Mouse (Mus musculus): Measurements from ENCODE around the gene Pgd. TPM values are rescaled to one million over a fixed set of nuclear protein-coding genes. Genes with fewer than 3 reads are reported as not detected.
A peak's percentile ranks its signal among the peaks of the same experiment; 100 is the strongest.
"Not testable (repeated sequence)": the region's sequence is repeated elsewhere in the genome, so short reads cannot be mapped to it uniquely, and the experiment has no call there.

Pgd gene
- polyA plus RNA-seq, 1 experiment from 2014 or later, result 100 TPM

DNA sequence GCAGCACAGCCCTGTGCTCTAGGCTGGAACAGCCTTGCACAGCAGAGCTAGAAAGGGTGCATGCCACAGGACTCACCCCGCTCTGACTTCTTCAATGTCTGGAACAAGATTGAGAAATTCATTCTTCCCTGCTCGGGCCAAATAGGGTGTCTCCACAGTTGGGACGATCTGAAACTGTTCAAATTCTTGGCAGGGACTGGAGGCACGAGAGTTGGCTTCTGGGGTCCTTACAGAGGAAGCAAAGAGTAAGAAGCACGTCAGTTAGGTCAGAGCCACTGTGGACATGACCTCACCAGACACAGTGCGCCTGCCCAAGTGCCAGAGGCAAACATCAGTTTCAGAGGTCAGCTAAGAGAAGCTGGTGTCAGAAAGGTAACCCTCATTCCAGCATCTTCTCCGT lies 15.6 kb upstream of the Pgd start:
- H3K9me3 ChIP-seq, result no peaks in the 10 kb centered on the region
- H3K36me3 ChIP-seq, result peaks cover 73% of the 10 kb centered on the region
- H3K4me1 ChIP-seq, result peaks cover 14% of the 10 kb centered on the region; the same call in 1 of the 2 replicates

GRCm38 (mm10) chr4:149179573-149179972 lies 13.0 kb upstream of the Pgd start:
- no peak overlapping the region for H3K4me3 ChIP-seq
- WGBS, result 40% methylated on average over 4 of the region's 4 CpGs
- no peaks in the 10 kb centered on the region for H3K9me3 ChIP-seq
- no peak for ATAC-seq (ENCODE audit: insufficient number of reproducible peaks, insufficient read depth, low FRiP score, low TSS enrichment, low read depth)
- H3K9ac ChIP-seq, result no peak overlapping the region
- H3K27ac ChIP-seq, result no peak overlapping the region
- H3K36me3 ChIP-seq, result peaks cover 51% of the 10 kb centered on the region
- H3K4me2 ChIP-seq, result no peak overlapping the region
- no peaks in the 10 kb centered on the region for H3K27me3 ChIP-seq
- H3K4me1 ChIP-seq, result peaks cover 14% of the 10 kb centered on the region; the same call in 1 of the 2 replicates

More for the DNA sequence above, 15.6 kb upstream of the Pgd start:
- H3K4me3 ChIP-seq, result no peak overlapping the region
- no peaks in the 10 kb centered on the region for H3K27me3 ChIP-seq
- H3K27ac ChIP-seq, result no peak overlapping the region
- ATAC-seq (ENCODE audit: insufficient number of reproducible peaks, insufficient read depth, low FRiP score, low TSS enrichment, low read depth), result no peak
- H3K4me2 ChIP-seq, result no peak overlapping the region
- H3K9ac ChIP-seq, result no peak overlapping the region
- WGBS, result 81% methylated on average over 7 of the region's 7 CpGs

DNA sequence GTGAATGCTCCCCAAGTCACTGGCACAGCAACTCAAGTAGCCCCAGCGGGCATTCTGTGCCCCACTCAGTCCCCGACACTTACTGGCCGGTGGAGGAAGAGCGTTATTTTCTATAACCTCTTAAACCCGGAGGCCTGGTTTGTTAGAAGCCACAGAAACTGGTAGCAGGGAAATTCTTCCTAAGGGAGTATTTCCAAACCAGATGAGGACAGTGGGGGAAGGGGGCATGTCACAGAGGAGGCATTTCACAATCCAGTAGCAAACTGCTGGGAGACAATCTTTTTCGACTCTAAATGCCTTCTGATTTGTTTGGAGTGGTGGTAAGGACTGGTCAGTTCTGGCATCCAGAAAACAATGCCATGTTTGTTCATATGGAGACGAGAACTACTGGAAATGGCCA lies 12.6 kb upstream of the Pgd start:
- 51% methylated on average over 7 of the region's 7 CpGs for WGBS
- H3K9me3 ChIP-seq, result no peaks in the 10 kb centered on the region
- no peaks in the 10 kb centered on the region for H3K27me3 ChIP-seq
- H3K4me3 ChIP-seq, result no peak overlapping the region
- H3K36me3 ChIP-seq, result peaks cover 46% of the 10 kb centered on the region
- no peak overlapping the region for H3K4me2 ChIP-seq
- peaks cover 14% of the 10 kb centered on the region; the same call in 1 of the 2 replicates for H3K4me1 ChIP-seq
- H3K27ac ChIP-seq, result no peak overlapping the region
- H3K9ac ChIP-seq, result no peak overlapping the region
- ATAC-seq (ENCODE audit: insufficient number of reproducible peaks, insufficient read depth, low FRiP score, low TSS enrichment, low read depth), result no peak

DNA sequence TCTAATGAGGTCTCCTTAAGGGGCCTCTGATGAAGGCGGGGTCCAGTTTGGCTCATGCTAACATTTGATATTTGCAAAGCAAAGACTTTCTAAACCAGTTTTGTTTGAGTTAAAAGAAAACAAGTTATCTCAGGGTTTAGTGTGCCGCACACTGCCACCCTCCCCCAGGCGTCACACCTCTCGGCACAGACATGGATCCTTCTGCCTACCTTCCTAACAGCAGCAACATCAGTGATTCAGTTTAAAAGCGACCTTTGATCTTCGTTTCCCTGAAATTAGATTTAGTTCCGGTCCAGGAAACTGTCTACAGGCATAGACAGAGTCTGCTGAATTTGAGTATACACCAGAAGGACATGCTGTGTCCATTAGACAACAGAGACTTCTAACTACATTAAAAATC lies 11.8 kb upstream of the Pgd start:
- Histone ChIP-seq H3K9ac (no peak overlapping the region), H3K4me1 (peaks cover 14% of the 10 kb centered on the region; the same call in 1 of the 2 replicates), H3K9me3 (no peaks in the 10 kb centered on the region), H3K36me3 (peaks cover 38% of the 10 kb centered on the region), H3K27ac (no peak overlapping the region), H3K27me3 (no peaks in the 10 kb centered on the region), H3K4me3 (no peak overlapping the region), H3K4me2 (no peak overlapping the region)
- 32% methylated on average over 7 of the region's 7 CpGs for WGBS
- ATAC-seq (ENCODE audit: insufficient number of reproducible peaks, insufficient read depth, low FRiP score, low TSS enrichment, low read depth), result no peak

GRCm38 (mm10) chr4:149177046-149177445 lies 10.5 kb upstream of the Pgd start:
- Histone ChIP-seq H3K4me3 (no peak overlapping the region), H3K27me3 (no peaks in the 10 kb centered on the region), H3K4me2 (no peak overlapping the region), H3K9ac (no peak overlapping the region), H3K27ac (no peak overlapping the region), H3K9me3 (no peaks in the 10 kb centered on the region), H3K36me3 (peaks cover 25% of the 10 kb centered on the region), H3K4me1 (peaks cover 26% of the 10 kb centered on the region)
- WGBS, result 42% methylated on average over 5 of the region's 5 CpGs
- no peak for ATAC-seq (ENCODE audit: insufficient number of reproducible peaks, insufficient read depth, low FRiP score, low TSS enrichment, low read depth)

GRCm38 (mm10) chr4:149176645-149177044 lies 10.1 kb upstream of the Pgd start:
- H3K9me3 ChIP-seq, result no peaks in the 10 kb centered on the region
- H3K27ac ChIP-seq, result no peak overlapping the region
- H3K9ac ChIP-seq, result no peak overlapping the region
- H3K4me1 ChIP-seq, result peaks cover 29% of the 10 kb centered on the region
- no peak overlapping the region for H3K4me2 ChIP-seq
- H3K27me3 ChIP-seq, result no peaks in the 10 kb centered on the region
- no peak overlapping the region for H3K4me3 ChIP-seq
- no peak for ATAC-seq (ENCODE audit: insufficient number of reproducible peaks, insufficient read depth, low FRiP score, low TSS enrichment, low read depth)
- peaks cover 21% of the 10 kb centered on the region for H3K36me3 ChIP-seq
- 76% methylated on average over 6 of the region's 6 CpGs for WGBS

- Histone ChIP-seq H3K4me3 (no peak overlapping the region), H3K27me3 (no peaks in the 10 kb centered on the region), H3K9me3 (no peaks in the 10 kb centered on the region), H3K4me2 (no peak overlapping the region), H3K9ac (no peak overlapping the region), H3K36me3 (no peaks in the 10 kb centered on the region), H3K27ac (no peak overlapping the region), H3K4me1 (peaks cover 24% of the 10 kb centered on the region)
- 88% methylated on average over 6 of the region's 6 CpGs for WGBS
- no peak for ATAC-seq (ENCODE audit: insufficient number of reproducible peaks, insufficient read depth, low FRiP score, low TSS enrichment, low read depth)
Measured at GRCm38 (mm10) chr4:149173661-149174060, 7.1 kb upstream of the Pgd start.

DNA sequence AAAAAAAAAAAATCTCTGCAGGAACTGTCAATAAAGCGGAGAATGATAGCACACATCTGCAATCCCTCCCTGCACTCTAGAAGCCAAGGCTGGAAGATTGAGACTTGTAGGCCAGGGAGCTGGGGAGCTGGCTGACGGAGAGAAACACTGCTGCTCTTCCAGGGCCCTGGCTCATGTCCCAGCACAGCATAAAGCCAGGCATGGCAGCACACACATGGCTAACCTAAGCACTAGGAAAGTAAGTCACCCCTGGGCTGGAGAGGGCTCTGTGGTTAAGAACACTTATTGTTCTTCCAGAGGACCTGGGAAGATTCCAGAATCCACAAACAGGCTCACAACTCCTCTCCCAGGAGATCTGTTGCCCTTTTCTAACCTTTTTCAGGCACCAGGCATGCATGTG lies 6.1 kb upstream of the Pgd start:
- peak overlapping the region; percentile 75; the same call in 1 of the 2 replicates for H3K27ac ChIP-seq
- H3K4me3 ChIP-seq, result no peak overlapping the region
- no peak overlapping the region for H3K4me2 ChIP-seq
- 63% methylated on average over 2 of the region's 2 CpGs for WGBS
- no peaks in the 10 kb centered on the region for H3K27me3 ChIP-seq
- 0 out of 2 replicates have a peak overlapping the region, but pooled peaks have one; percentile 12 for H3K9ac ChIP-seq
- H3K36me3 ChIP-seq, result no peaks in the 10 kb centered on the region
- H3K9me3 ChIP-seq, result no peaks in the 10 kb centered on the region
- peaks cover 17% of the 10 kb centered on the region; the same call in 1 of the 2 replicates for H3K4me1 ChIP-seq
- no peak for ATAC-seq (ENCODE audit: insufficient number of reproducible peaks, insufficient read depth, low FRiP score, low TSS enrichment, low read depth)

- Histone ChIP-seq H3K27ac (peak overlapping the region; percentile 75; the same call in 1 of the 2 replicates), H3K4me3 (no peak overlapping the region), H3K4me2 (no peak overlapping the region), H3K27me3 (no peaks in the 10 kb centered on the region), H3K9me3 (no peaks in the 10 kb centered on the region), H3K4me1 (peaks cover 15% of the 10 kb centered on the region; the same call in 1 of the 2 replicates), H3K36me3 (no peaks in the 10 kb centered on the region), H3K9ac (no peak overlapping the region)
- 87% methylated on average over 5 of the region's 5 CpGs for WGBS
- no peak for ATAC-seq (ENCODE audit: insufficient number of reproducible peaks, insufficient read depth, low FRiP score, low TSS enrichment, low read depth)
Measured at GRCm38 (mm10) chr4:149172083-149172482, 5.5 kb upstream of the Pgd start.

DNA sequence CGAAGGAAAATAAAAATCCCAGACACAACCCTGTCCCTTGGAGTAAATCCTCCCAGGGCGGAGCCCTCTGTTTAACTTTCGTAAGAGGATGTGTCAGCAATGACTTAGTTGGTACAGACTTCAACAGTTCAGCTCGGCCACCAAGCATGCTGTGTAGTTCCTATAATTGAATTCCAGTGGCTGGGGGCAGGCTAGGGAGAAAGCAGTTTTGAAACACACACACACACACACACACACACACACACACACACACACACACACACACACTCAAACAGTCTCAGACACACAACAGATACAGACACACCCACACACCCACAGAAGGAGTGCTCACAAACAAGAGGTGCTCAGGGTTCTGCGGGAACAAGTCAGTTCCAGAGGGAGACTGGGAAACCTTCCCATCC lies 5.0 kb upstream of the Pgd start:
- ATAC-seq (ENCODE audit: insufficient number of reproducible peaks, insufficient read depth, low FRiP score, low TSS enrichment, low read depth), result no peak
- Histone ChIP-seq H3K36me3 (no peaks in the 10 kb centered on the region), H3K4me1 (peaks cover 15% of the 10 kb centered on the region; the same call in 1 of the 2 replicates), H3K9me3 (no peaks in the 10 kb centered on the region), H3K9ac (no peak overlapping the region), H3K4me3 (no peak overlapping the region), H3K27ac (no peak overlapping the region), H3K27me3 (no peaks in the 10 kb centered on the region), H3K4me2 (no peak overlapping the region)
- 68% methylated on average over 5 of the region's 5 CpGs for WGBS

GRCm38 (mm10) chr4:149170394-149170931 lies 3.9 kb upstream of the Pgd start:
- H3K27ac ChIP-seq, result no peak overlapping the region
- 53% methylated on average over 7 of the region's 7 CpGs for WGBS
- no peaks in the 10 kb centered on the region for H3K9me3 ChIP-seq
- no peak for ATAC-seq (ENCODE audit: insufficient number of reproducible peaks, insufficient read depth, low FRiP score, low TSS enrichment, low read depth)
- H3K4me3 ChIP-seq, result no peak overlapping the region
- H3K4me2 ChIP-seq, result no peak overlapping the region
- H3K36me3 ChIP-seq, result no peaks in the 10 kb centered on the region
- H3K9ac ChIP-seq, result no peak overlapping the region
- H3K27me3 ChIP-seq, result no peaks in the 10 kb centered on the region
- peaks cover 20% of the 10 kb centered on the region for H3K4me1 ChIP-seq

- ATAC-seq (ENCODE audit: insufficient number of reproducible peaks, insufficient read depth, low FRiP score, low TSS enrichment, low read depth); H3K27ac ChIP-seq; H3K9ac ChIP-seq; H3K36me3 ChIP-seq; H3K9me3 ChIP-seq; H3K4me3 ChIP-seq; H3K27me3 ChIP-seq; H3K4me2 ChIP-seq: not testable (repeated sequence)
- peaks cover 24% of the 10 kb centered on the region for H3K4me1 ChIP-seq
- 85% methylated on average over 8 of the region's 8 CpGs for WGBS
Measured at GRCm38 (mm10) chr4:149169926-149170325, 3.4 kb upstream of the Pgd start.
